Mouse (Mus musculus) forebrain, embryonic 12.5 days (tissue): ENCODE results near the gene Ubxn11. TPM values are rescaled to one million over a fixed set of nuclear protein-coding genes. Genes with fewer than 3 reads are reported as not detected.

Source experiments
- ATAC-seq: fragments of 200-750 bp; cut with Nextera tagmentation; 2 replicates; pipeline ENCODE4 v1.8.0; 2017; ENCODE audit warnings: moderate TSS enrichment; ENCODE audit not compliant: low FRiP score
- H3K27ac ChIP-seq: fragments of 300-500 bp; sonication (generic); 2 replicates; pipeline ENCODE4 v1.5.1; 2016; ENCODE audit warnings: mild to moderate bottlenecking
- H3K27me3 ChIP-seq: fragments of 300-500 bp; sonication (generic); 2 replicates; pipeline ENCODE4 v1.6.1; 2016; ENCODE audit warnings: mild to moderate bottlenecking
- H3K36me3 ChIP-seq: fragments of 300-500 bp; sonication (generic); replicated peaks from 2 replicates; pipeline ENCODE4 v1.6.1; 2016; ENCODE audit warnings: mild to moderate bottlenecking
- H3K4me1 ChIP-seq: fragments of 300-500 bp; sonication (generic); 2 replicates; pipeline ENCODE4 v1.6.1; 2016
- H3K4me2 ChIP-seq: fragments of 300-500 bp; sonication (generic); 2 replicates; pipeline ENCODE4 v1.6.1; 2016; ENCODE audit warnings: mild to moderate bottlenecking, moderate library complexity
- H3K4me3 ChIP-seq: fragments of 300-500 bp; sonication (generic); replicated peaks from 2 replicates; pipeline ENCODE4 v1.5.1; 2016; ENCODE audit warnings: mild to moderate bottlenecking
- H3K9ac ChIP-seq: fragments of 300-500 bp; sonication (generic); 2 replicates; pipeline ENCODE4 v1.6.1; 2016; ENCODE audit warnings: mild to moderate bottlenecking
- H3K9me3 ChIP-seq: fragments of 300-500 bp; sonication (generic); 2 replicates; pipeline ENCODE4 v1.6.1; 2016
- WGBS: fragments of 180-500 bp; shearing (Covaris S2); methylation state at CpG from one replicate; pipeline ENCODE4 v1.1.7; 2016; 5-methylcytosine and 5-hydroxymethylcytosine counted together
- polyA plus RNA-seq: library from polyadenylated mRNA; unstranded; fragments of >200 nt; fragmentation: Nextera tagmentation; extraction: Ambion mirVana; gene quantifications from 2 replicates; pipeline ENCODE4 v1.2.1, GENCODE M21; 2016

Gene Ubxn11
- polyA plus RNA-seq, 1 experiment from 2014 or later, result 7.9 TPM

DNA sequence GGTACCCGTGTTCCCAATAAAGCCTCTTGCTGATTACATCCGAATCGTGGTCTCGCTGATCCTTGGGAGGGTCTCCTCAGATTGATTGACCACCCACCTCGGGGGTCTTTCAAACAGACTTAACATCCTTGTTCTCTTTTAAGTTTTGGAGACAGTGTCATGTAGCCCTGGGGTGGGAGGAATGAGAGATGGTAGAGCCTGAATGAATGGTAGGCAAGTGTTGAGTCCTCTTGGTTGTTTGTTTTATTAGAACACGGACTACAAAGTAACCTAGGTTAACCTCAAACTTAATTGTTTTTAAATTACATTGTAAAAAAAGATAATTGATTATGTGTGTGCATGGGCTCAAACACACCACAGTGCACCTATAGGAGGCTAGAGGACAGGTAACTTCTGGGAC is 62.2 kb downstream of the Ubxn11 start:
- ATAC-seq, result no peak
- 96% methylated on average over 5 of the region's 6 CpGs for WGBS

DNA sequence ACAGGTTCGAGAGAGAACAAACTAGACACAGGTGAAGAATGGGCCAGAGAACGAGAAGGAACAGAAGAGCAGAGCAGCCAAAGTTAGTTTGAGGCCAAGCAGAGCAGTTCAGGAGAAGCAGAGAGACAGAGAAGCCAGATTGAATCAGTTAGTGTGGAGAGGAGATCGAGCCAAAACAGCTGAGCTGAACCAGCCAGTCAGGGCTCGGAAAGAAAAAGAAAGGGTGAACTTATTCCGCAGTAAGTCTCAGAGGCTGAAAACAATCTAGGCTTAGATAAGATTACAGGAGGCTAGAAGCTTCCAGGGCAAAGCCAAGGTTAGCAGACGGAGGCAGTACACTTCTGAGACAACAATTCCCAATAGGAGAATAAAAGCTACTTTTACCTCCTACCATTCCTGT is 62.7 kb downstream of the Ubxn11 start:
- no peak overlapping the region for H3K4me2 ChIP-seq
- no peaks in the 10 kb centered on the region for H3K27me3 ChIP-seq
- no peak overlapping the region for H3K9ac ChIP-seq
- H3K27ac ChIP-seq, result no peak overlapping the region
- H3K4me1 ChIP-seq, result no peaks in the 10 kb centered on the region
- 85% methylated on average over 6 of the region's 6 CpGs for WGBS
- H3K9me3 ChIP-seq, result no peaks in the 10 kb centered on the region
- ATAC-seq, result no peak
- H3K4me3 ChIP-seq, result no peak overlapping the region
- peaks cover 19% of the 10 kb centered on the region for H3K36me3 ChIP-seq

More for the DNA sequence above, 62.2 kb downstream of the Ubxn11 start:
- Histone ChIP-seq H3K9me3 (no peaks in the 10 kb centered on the region), H3K36me3 (peaks cover 19% of the 10 kb centered on the region), H3K4me3 (no peak overlapping the region), H3K4me1 (no peaks in the 10 kb centered on the region), H3K27me3 (no peaks in the 10 kb centered on the region), H3K4me2 (no peak overlapping the region), H3K27ac (no peak overlapping the region), H3K9ac (no peak overlapping the region)

DNA sequence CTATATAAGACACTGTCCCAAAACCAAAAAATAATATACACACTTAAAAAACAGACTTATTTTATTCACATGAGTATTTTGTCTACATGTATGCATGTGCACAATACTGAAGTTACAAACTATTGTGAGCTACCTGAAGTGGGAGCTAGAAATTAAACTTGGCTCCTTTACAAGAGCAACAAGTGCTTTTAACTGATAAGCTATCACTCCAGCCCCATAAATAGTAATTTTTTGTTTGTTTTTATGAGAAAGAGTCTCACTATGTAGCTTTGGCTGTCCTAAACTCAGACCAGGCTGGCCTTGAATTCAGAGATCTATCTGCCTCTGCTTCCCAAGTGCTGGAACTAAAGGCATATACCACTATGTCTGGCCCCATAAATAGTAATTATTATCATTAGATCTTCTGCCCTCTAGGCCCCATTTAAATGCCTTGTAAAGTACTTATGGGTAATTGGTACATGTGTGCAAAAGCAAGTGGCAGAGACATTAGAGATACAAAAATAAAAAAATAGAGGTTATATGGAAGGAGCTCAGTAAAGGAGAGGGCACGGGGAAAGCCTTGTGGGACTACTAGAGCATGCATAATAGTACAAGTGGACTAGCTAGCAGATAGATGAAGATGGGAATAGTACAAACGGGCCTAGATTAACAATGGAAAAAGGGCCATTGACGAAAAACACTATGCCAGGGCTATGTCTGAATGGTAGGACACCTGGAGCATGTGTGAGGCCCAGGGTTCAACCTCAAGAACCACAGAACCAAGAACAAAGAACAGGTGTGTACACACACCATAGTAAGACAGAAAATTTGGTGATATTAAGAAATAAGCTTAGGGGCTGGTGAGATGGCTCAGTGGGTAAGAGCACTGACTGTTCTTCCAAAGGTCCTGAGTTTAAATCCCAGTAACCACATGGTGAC is 63.4 kb downstream of the Ubxn11 start:
- peaks cover 19% of the 10 kb centered on the region for H3K36me3 ChIP-seq
- no peak for ATAC-seq
- H3K4me3 ChIP-seq, result no peak overlapping the region
- no peaks in the 10 kb centered on the region for H3K4me1 ChIP-seq
- H3K27ac ChIP-seq, result no peak overlapping the region
- WGBS, result 88% methylated on average over 3 of the region's 3 CpGs
- no peaks in the 10 kb centered on the region for H3K9me3 ChIP-seq
- no peak overlapping the region for H3K4me2 ChIP-seq
- no peak overlapping the region for H3K9ac ChIP-seq
- no peaks in the 10 kb centered on the region for H3K27me3 ChIP-seq

DNA sequence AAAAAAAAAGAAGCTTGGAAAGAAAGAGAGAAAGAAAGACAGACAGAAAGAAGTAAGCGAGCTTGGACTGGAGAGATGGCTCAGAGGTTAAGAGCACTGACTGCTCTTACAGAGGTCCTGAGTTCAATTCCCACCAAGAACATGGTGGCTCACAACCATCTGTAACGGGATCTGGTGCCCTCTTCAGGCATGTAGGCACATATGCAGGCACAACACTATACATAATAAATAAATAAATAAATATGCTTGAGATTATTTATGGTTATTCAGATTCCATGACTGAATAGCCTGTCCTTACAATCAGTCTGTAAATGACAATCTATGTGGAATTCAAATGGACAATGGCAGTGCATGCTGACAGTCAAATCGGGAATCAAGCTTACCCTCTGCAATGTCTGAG is 64.5 kb downstream of the Ubxn11 start:
- Histone ChIP-seq H3K27ac (no peak overlapping the region), H3K27me3 (no peaks in the 10 kb centered on the region), H3K9me3 (no peaks in the 10 kb centered on the region), H3K4me2 (no peak overlapping the region), H3K4me3 (no peak overlapping the region), H3K9ac (no peak overlapping the region), H3K36me3 (peaks cover 20% of the 10 kb centered on the region), H3K4me1 (no peaks in the 10 kb centered on the region)
- WGBS, result 94% methylated on average over 3 of the region's 3 CpGs
- no peak for ATAC-seq

DNA sequence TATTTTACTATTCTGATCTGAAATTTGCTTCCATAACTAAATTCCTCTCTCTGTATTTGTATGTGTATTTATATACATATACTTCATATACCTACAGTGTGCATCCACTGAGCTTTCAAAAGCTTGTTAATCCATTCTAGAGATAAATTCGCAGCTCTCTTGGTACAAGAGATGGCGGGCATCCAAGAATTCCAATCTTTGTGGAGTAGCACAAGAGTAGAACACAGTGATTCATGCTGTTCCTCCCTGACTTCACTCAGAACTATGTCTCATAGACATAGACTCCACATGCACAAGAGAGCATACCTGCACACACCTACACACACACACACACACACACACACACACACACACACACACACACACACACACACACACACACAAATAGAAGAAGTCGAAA is 70.0 kb downstream of the Ubxn11 start:
- Histone ChIP-seq H3K9ac (no peak overlapping the region), H3K4me2 (no peak overlapping the region), H3K4me3 (no peak overlapping the region), H3K27ac (no peak overlapping the region), H3K4me1 (no peaks in the 10 kb centered on the region), H3K36me3 (peaks cover 6% of the 10 kb centered on the region; the same call in 1 of the 2 replicates), H3K9me3 (no peaks in the 10 kb centered on the region), H3K27me3 (no peaks in the 10 kb centered on the region)
- 92% methylated on average over 3 of the region's 3 CpGs for WGBS
- no peak for ATAC-seq

Other genes starting within 250 kb of the Ubxn11 start
- gene Rps6ka1, start 214.8 kb upstream of the Ubxn11 start, polyA plus RNA-seq, result 22.6 and 26.0 TPM in 2 replicates
- 3,644 and 3,855 TPM in 2 replicates for gene Hmgn2, start 133.9 kb upstream of the Ubxn11 start, polyA plus RNA-seq
- 45.5 and 48.6 TPM in 2 replicates for gene Dhdds, start 101.7 kb upstream of the Ubxn11 start, polyA plus RNA-seq
- 0.92 and 1.5 TPM in 2 replicates for gene Lin28a, start 83.7 kb upstream of the Ubxn11 start, polyA plus RNA-seq
- not detected in 2 replicates for gene Zfp683, start 48.7 kb upstream of the Ubxn11 start, polyA plus RNA-seq
- 0.62 and 0.96 TPM in 2 replicates for gene Crybg2, start 41.8 kb upstream of the Ubxn11 start, polyA plus RNA-seq
- 3.8 and 3.9 TPM in 2 replicates for gene Cd52, start 7.5 kb upstream of the Ubxn11 start, polyA plus RNA-seq
- 257 and 272 TPM in 2 replicates for gene Sh3bgrl3, start 26.2 kb downstream of the Ubxn11 start, polyA plus RNA-seq
- gene Cep85, start 84.5 kb downstream of the Ubxn11 start, polyA plus RNA-seq, result 30.5 and 32.3 TPM in 2 replicates
- gene Gm7534, start 100.4 kb downstream of the Ubxn11 start, polyA plus RNA-seq, result not detected in 2 replicates
- not detected in 2 replicates for gene Catsper4, start 124.8 kb downstream of the Ubxn11 start, polyA plus RNA-seq
- 0.10 and 0.35 TPM in 2 replicates for gene Cnksr1, start 135.8 kb downstream of the Ubxn11 start, polyA plus RNA-seq
- 0.52 and 0.74 TPM in 2 replicates for gene E130218I03Rik, start 141.1 kb downstream of the Ubxn11 start, polyA plus RNA-seq
- gene Zfp593, start 143.0 kb downstream of the Ubxn11 start, polyA plus RNA-seq, result 18.5 and 20.4 TPM in 2 replicates
- gene Gm30191, start 144.4 kb downstream of the Ubxn11 start, polyA plus RNA-seq, result not detected in 2 replicates
- gene Grrp1, start 151.5 kb downstream of the Ubxn11 start, polyA plus RNA-seq, result 4.1 and 5.2 TPM in 2 replicates
- gene Pdik1l, start 185.3 kb downstream of the Ubxn11 start, polyA plus RNA-seq, result 33.3 and 34.8 TPM in 2 replicates
- 0.17 and 0.27 TPM in 2 replicates for gene Trim63, start 212.6 kb downstream of the Ubxn11 start, polyA plus RNA-seq
- gene Slc30a2, start 240.6 kb downstream of the Ubxn11 start, polyA plus RNA-seq, result not detected in 2 replicates